Mouse (Mus musculus): ENCODE results near the gene Hid1.

- TF ChIP-seq TAL1 (IDR thresholded peaks at IDR 0.05; ENCODE audit: low read length) (no peak), GATA1 (IDR thresholded peaks at IDR 0.05; ENCODE audit: low read length) (no peak)
These were observed 9.1 kb downstream of the Hid1 start for GRCm38 (mm10) chr11:115358468-115358867.

Measured in erythroblast, embryonic 14.5 days (primary cell).